Mouse (Mus musculus): ENCODE data around the gene Apbb1ip. TPM values are rescaled to one million over a fixed set of nuclear protein-coding genes. Genes with fewer than 3 reads are reported as not detected.

Gene Apbb1ip
- polyA plus RNA-seq, 1 experiment from 2014 or later = 0.95 TPM

GRCm38 (mm10) chr2:22781387-22782009, 7.6 kb downstream of the Apbb1ip start:
- Histone ChIP-seq H3K27me3 (ENCODE audit: poor library complexity, severe bottlenecking) (no peaks in the 10 kb centered on the region), H3K27ac (no peak overlapping the region), H3K4me3 (no peak overlapping the region), H3K9me3 (no peaks in the 10 kb centered on the region), H3K36me3 (replicated peaks) (no peaks in the 10 kb centered on the region), H3K4me1 (no peaks in the 10 kb centered on the region)
- WGBS = 81% methylated on average over 4 of the region's 4 CpGs
- no peak for DNase-seq (ENCODE audit: extremely low spot score, low spot score)

- 90% methylated on average over 3 of the region's 3 CpGs for WGBS
- no peaks in the 10 kb centered on the region for H3K9me3 ChIP-seq
- no peak for DNase-seq (ENCODE audit: extremely low spot score, low spot score)
- H3K27ac ChIP-seq = no peak overlapping the region
- H3K4me1 ChIP-seq = no peaks in the 10 kb centered on the region
- H3K36me3 ChIP-seq (replicated peaks) = no peaks in the 10 kb centered on the region
- H3K4me3 ChIP-seq = no peak overlapping the region
- no peaks in the 10 kb centered on the region for H3K27me3 ChIP-seq (ENCODE audit: poor library complexity, severe bottlenecking)
Measured at GRCm38 (mm10) chr2:22782057-22782456, 8.2 kb downstream of the Apbb1ip start.

- H3K27ac ChIP-seq = no peak overlapping the region
- H3K4me1 ChIP-seq = no peaks in the 10 kb centered on the region
- WGBS = 87% methylated on average over 2 of the region's 2 CpGs
- no peak for DNase-seq (ENCODE audit: extremely low spot score, low spot score)
- no peaks in the 10 kb centered on the region for H3K9me3 ChIP-seq
- H3K36me3 ChIP-seq (replicated peaks) = no peaks in the 10 kb centered on the region
- H3K27me3 ChIP-seq (ENCODE audit: poor library complexity, severe bottlenecking) = no peaks in the 10 kb centered on the region
- no peak overlapping the region for H3K4me3 ChIP-seq
Measured at GRCm38 (mm10) chr2:22783137-22783638, 9.3 kb downstream of the Apbb1ip start.

GRCm38 (mm10) chr2:22784186-22784585, 10.3 kb downstream of the Apbb1ip start:
- no peak for DNase-seq (ENCODE audit: extremely low spot score, low spot score)
- Histone ChIP-seq H3K9me3 (no peaks in the 10 kb centered on the region), H3K27ac (no peak overlapping the region), H3K4me1 (no peaks in the 10 kb centered on the region), H3K27me3 (ENCODE audit: poor library complexity, severe bottlenecking) (no peaks in the 10 kb centered on the region), H3K36me3 (replicated peaks) (no peaks in the 10 kb centered on the region), H3K4me3 (no peak overlapping the region)
- WGBS = 78% methylated on average over 3 of the region's 3 CpGs

GRCm38 (mm10) chr2:22784771-22785170, 10.9 kb downstream of the Apbb1ip start:
- Histone ChIP-seq H3K27ac (no peak overlapping the region), H3K9me3 (no peaks in the 10 kb centered on the region), H3K27me3 (ENCODE audit: poor library complexity, severe bottlenecking) (no peaks in the 10 kb centered on the region), H3K4me3 (no peak overlapping the region), H3K36me3 (replicated peaks) (no peaks in the 10 kb centered on the region), H3K4me1 (no peaks in the 10 kb centered on the region)
- no peak for DNase-seq (ENCODE audit: extremely low spot score, low spot score)
- 67% methylated on average over 1 of the region's 1 CpGs for WGBS

- no peaks in the 10 kb centered on the region for H3K36me3 ChIP-seq (replicated peaks)
- no peak for DNase-seq (ENCODE audit: extremely low spot score, low spot score)
- H3K4me3 ChIP-seq = no peak overlapping the region
- WGBS = 92% methylated on average over 2 of the region's 2 CpGs
- H3K27me3 ChIP-seq (ENCODE audit: poor library complexity, severe bottlenecking) = no peaks in the 10 kb centered on the region
- H3K9me3 ChIP-seq = no peaks in the 10 kb centered on the region
- no peak overlapping the region for H3K27ac ChIP-seq
- H3K4me1 ChIP-seq = no peaks in the 10 kb centered on the region
Measured at GRCm38 (mm10) chr2:22788658-22789057, 14.8 kb downstream of the Apbb1ip start.

GRCm38 (mm10) chr2:22789576-22789975, 15.7 kb downstream of the Apbb1ip start:
- DNase-seq (ENCODE audit: extremely low spot score, low spot score) = no peak
- 68% methylated on average over 1 of the region's 1 CpGs for WGBS
- no peaks in the 10 kb centered on the region for H3K9me3 ChIP-seq
- H3K27me3 ChIP-seq (ENCODE audit: poor library complexity, severe bottlenecking) = no peaks in the 10 kb centered on the region
- no peak overlapping the region for H3K27ac ChIP-seq
- H3K4me1 ChIP-seq = no peaks in the 10 kb centered on the region
- H3K4me3 ChIP-seq = no peak overlapping the region
- H3K36me3 ChIP-seq (replicated peaks) = no peaks in the 10 kb centered on the region

GRCm38 (mm10) chr2:22790435-22790834, 16.5 kb downstream of the Apbb1ip start:
- 63% methylated on average over 1 of the region's 1 CpGs for WGBS
- H3K9me3 ChIP-seq = peaks cover 6% of the 10 kb centered on the region; the same call in 1 of the 2 replicates
- no peak overlapping the region for H3K27ac ChIP-seq
- H3K27me3 ChIP-seq (ENCODE audit: poor library complexity, severe bottlenecking) = no peaks in the 10 kb centered on the region
- no peak for DNase-seq (ENCODE audit: extremely low spot score, low spot score)
- no peak overlapping the region for H3K4me3 ChIP-seq
- no peaks in the 10 kb centered on the region for H3K4me1 ChIP-seq
- no peaks in the 10 kb centered on the region for H3K36me3 ChIP-seq (replicated peaks)

- peaks cover 16% of the 10 kb centered on the region; the same call in 1 of the 2 replicates for H3K9me3 ChIP-seq
- H3K36me3 ChIP-seq (replicated peaks) = no peaks in the 10 kb centered on the region
- H3K27ac ChIP-seq = no peak overlapping the region
- no peaks in the 10 kb centered on the region for H3K27me3 ChIP-seq (ENCODE audit: poor library complexity, severe bottlenecking)
- H3K4me1 ChIP-seq = no peaks in the 10 kb centered on the region
- WGBS = 81% methylated on average over 3 of the region's 3 CpGs
- no peak overlapping the region for H3K4me3 ChIP-seq
- no peak for DNase-seq (ENCODE audit: extremely low spot score, low spot score)
Measured at GRCm38 (mm10) chr2:22795087-22795486, 21.2 kb downstream of the Apbb1ip start.

GRCm38 (mm10) chr2:22796487-22796886, 22.6 kb downstream of the Apbb1ip start:
- no peak overlapping the region for H3K4me3 ChIP-seq
- H3K36me3 ChIP-seq (replicated peaks) = no peaks in the 10 kb centered on the region
- no peaks in the 10 kb centered on the region for H3K4me1 ChIP-seq
- no peak overlapping the region for H3K27ac ChIP-seq
- H3K9me3 ChIP-seq = peaks cover 16% of the 10 kb centered on the region; the same call in 1 of the 2 replicates
- DNase-seq (ENCODE audit: extremely low spot score, low spot score) = no peak
- H3K27me3 ChIP-seq (ENCODE audit: poor library complexity, severe bottlenecking) = no peaks in the 10 kb centered on the region

GRCm38 (mm10) chr2:22799430-22800041, 25.6 kb downstream of the Apbb1ip start:
- no peaks in the 10 kb centered on the region for H3K36me3 ChIP-seq (replicated peaks)
- H3K9me3 ChIP-seq = peaks cover 16% of the 10 kb centered on the region; the same call in 1 of the 2 replicates
- no peaks in the 10 kb centered on the region for H3K27me3 ChIP-seq (ENCODE audit: poor library complexity, severe bottlenecking)
- H3K27ac ChIP-seq = no peak overlapping the region
- WGBS = 84% methylated on average over 2 of the region's 2 CpGs
- H3K4me1 ChIP-seq = no peaks in the 10 kb centered on the region
- DNase-seq (ENCODE audit: extremely low spot score, low spot score) = no peak
- H3K4me3 ChIP-seq = no peak overlapping the region

- Histone ChIP-seq H3K4me3 (no peak overlapping the region), H3K36me3 (replicated peaks) (no peaks in the 10 kb centered on the region), H3K4me1 (no peaks in the 10 kb centered on the region), H3K27me3 (ENCODE audit: poor library complexity, severe bottlenecking) (no peaks in the 10 kb centered on the region), H3K27ac (no peak overlapping the region), H3K9me3 (no peaks in the 10 kb centered on the region)
- DNase-seq (ENCODE audit: extremely low spot score, low spot score) = no peak
- WGBS = 83% methylated on average over 2 of the region's 2 CpGs
Measured at GRCm38 (mm10) chr2:22805589-22805988, 31.7 kb downstream of the Apbb1ip start.

- DNase-seq (ENCODE audit: extremely low spot score, low spot score) = no peak
- Histone ChIP-seq H3K36me3 (replicated peaks) (no peaks in the 10 kb centered on the region), H3K9me3 (no peaks in the 10 kb centered on the region), H3K4me3 (no peak overlapping the region), H3K27ac (no peak overlapping the region), H3K27me3 (ENCODE audit: poor library complexity, severe bottlenecking) (no peaks in the 10 kb centered on the region), H3K4me1 (no peaks in the 10 kb centered on the region)
- 92% methylated on average over 1 of the region's 1 CpGs for WGBS
Measured at GRCm38 (mm10) chr2:22806576-22806975, 32.7 kb downstream of the Apbb1ip start.

All from forebrain, embryonic 10.5 days (tissue).